Mouse (Mus musculus) thymus, postnatal 14 days (tissue): Measurements from ENCODE around the gene Rab31.
A peak's percentile ranks its signal among the peaks of the same experiment; 100 is the strongest.

Experiments
- DNase-seq: peaks from one replicate; pipeline ENCODE4 v3.0.0; 2021

Rab31 gene

DNA sequence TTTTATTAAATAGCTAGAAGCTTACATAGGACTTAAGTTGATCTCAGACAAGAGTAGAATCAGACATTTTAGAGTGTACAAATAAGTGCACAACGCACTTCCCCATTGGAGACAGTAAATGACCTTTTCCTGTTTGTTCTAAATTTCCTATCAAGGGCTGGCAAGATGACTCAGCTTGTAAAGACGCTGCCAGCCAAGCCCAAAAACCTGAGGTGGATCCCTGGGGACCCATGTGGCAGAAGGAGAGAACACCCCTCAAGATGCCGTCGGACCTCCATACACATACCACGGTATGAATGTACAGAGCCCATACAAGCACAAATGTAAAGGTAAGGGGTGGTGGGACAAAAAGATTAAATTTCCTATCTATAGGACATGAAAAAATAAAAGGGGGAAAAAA is 35.4 kb downstream of the Rab31 start:
- no peak for DNase-seq

DNA sequence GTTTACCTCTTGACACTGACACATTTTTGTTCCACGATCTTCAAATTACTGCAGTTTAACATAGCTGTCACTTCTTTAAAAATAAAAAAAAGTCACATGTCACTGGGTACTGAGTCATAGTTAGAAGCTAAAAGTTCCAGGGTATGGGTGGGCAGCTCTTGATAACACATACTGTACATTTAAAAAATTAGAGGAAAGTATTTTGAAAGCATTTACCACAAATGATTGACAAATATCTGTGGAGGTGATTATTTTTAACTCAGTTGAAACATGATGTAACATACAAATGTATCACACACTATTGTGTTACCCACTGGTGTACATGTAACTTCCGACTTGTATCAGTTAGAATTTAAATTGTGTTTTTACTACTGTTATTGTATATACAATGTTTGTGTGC is 37.5 kb downstream of the Rab31 start:
- no peak for DNase-seq

DNA sequence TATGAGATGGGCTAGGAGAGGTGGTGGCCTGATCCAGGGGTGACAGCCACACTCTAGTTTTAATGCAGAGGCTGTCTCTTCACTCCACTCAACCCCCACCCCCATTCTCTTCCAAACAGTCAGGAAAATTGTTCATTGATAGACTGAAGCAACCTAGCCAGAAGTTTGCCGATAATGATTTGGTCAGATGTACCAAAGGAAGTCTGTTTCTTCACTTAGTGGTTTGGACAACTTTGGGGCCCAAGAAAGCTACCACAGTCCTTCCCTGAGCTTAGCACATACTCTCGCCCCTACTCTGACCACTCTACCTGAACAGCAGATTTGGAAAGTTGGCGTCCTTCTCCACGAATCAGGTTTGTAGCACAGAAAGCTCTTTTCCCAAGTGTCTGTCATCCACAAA is 39.9 kb downstream of the Rab31 start:
- no peak for DNase-seq

DNA sequence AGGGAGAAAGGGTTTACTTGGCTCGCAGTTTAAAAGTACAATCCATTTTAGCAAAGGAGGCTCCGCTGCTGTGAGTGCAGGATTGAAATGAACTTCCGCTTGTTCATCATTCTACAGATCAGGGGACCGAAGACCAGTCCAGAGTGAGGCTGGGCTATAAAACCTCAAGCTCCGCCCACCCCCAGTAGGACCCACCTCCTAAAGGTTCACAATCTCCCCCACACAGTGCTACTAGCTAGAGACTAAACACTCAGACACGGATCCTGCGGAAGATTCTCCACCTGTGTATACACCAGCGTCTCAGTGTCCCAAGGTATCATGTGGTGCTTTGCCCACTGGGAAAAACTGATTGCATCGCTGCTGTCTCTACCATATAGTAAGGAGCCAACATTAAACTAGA is 40.8 kb downstream of the Rab31 start:
- DNase-seq: no peak

DNA sequence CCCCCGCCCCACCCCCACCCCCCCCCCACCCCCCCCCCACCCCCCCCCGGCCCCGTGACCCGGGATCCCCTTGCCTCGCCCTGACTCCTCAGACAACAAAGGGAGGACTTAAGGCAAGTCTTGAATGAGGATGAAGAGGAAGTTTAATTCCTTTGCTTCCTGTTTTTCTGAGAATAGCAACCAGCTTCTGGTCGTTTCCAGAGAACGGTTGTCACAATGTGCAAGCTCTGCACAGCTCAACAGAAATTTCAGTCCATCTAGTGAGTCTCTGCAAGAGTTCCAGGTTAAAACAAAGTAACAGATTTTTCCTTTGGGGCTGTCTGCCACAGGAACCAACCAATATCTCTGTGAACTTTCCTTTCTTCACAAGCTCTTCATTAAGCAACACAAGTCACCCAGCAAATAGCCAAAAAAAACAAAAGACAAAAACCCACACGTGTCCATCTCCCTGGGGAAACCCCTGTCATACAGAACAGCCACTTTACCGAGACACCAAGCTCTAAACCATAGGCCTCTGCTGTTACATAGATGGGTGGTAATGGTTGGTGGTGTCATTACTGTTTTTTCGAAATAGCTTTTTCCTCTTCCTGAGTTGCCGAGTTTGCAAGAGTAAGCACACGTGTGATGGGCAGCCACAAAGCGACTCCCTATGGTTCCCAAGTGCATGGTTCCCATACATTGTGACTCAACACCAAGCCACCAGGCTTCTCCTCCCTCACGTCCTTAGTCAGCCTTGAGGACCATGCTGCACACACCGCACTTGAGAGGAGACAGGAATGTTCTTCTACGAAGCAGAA is 42.4 kb downstream of the Rab31 start:
- DNase-seq: no peak

DNA sequence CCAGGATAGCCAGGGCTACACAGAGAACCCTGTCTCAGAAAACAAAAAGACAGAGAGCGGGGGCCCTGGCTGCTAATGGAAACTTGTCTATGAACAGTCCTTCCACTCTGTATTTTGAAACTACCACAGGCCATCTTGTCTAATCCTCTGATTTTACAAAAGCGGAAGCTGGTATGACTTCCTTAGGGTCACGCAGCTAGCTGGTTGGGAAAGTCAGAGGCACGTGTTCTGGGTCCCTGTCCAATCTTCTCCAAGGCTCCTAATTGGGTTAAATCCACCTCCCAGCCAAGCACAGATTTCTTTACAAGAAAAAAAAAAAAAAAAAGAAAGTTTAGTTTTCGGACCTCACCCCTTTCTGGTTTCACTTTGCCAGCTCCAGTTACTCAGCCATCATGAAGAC is 45.8 kb downstream of the Rab31 start:
- DNase-seq: no peak

DNA sequence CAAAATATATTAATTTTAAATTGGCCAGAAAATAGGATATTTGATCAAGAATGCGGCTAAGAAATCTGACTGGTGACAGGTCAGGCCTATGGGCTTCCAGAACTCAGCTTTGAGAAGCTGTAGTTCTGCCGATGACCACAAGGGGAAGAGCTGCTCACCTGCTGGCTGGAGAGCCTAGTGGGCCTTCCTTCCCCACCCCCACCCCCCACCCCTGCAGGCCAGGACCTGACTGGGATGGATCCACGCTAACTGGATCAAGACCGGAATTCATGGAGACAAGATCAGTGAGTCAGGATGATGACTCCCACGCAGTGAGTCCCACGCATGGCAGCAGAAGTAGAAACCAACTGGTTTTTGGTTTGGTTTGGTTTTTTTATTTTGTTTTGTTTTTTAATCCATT is 46.3 kb downstream of the Rab31 start:
- DNase-seq: peak; percentile 46

DNA sequence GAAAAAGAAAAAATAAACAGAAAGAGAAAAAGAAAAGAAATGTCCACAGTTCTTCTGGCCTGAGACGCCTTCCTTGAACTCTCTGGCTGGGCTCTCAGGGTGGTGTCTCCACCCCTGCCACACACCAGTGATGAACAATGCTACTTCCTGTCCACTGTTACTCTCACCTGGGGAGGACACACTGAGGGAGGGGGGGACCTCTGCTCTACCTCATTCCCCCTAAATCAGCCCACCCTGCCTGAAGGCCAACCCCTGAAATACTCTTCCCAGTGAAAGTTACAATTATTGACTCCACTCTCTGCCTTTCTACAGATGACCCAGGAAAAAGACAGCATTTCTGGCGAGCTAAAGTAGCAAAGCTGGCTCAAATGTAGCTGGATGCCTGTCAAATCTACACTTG is 46.7 kb downstream of the Rab31 start:
- DNase-seq: no peak

DNA sequence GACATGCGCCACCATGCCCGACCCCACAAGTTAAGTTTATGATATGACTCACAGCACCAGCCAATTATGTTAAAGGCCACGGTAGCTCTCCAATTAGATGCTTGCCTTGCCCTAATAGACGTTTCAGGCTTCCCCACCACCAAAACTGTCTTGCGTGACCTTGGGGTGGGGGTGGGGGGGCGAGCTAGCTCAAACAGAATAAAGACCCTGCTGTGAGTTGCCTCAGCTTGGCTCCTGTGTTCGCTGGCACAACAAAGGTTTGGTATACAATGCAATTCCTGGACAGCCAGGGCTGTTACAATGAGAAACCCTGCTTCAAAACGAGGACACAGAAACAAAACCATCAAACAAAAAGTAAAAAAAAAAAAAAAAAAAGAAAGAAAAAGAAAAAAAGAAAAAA is 47.2 kb downstream of the Rab31 start:
- no peak for DNase-seq

DNA sequence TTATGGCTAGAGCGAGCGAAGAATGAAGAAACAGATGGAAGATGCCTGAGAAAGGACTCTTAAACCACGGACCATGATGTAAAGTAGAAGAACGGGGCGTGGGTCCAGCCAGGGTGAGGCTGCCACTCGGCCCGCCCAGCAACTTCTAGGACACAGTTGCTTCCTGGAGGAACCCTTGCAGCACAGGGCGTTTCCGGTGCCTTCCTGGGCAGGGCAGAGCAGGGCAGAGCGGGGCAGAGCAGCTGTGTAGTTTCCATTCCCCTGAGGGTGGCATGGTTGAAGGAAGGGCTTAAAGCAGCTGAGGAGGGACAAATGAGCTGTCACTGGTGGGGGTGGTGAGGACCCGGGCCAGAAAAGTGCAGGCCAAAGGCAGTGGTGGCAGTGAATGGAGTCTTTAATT is 48.3 kb downstream of the Rab31 start:
- DNase-seq: peak; percentile 71

DNA sequence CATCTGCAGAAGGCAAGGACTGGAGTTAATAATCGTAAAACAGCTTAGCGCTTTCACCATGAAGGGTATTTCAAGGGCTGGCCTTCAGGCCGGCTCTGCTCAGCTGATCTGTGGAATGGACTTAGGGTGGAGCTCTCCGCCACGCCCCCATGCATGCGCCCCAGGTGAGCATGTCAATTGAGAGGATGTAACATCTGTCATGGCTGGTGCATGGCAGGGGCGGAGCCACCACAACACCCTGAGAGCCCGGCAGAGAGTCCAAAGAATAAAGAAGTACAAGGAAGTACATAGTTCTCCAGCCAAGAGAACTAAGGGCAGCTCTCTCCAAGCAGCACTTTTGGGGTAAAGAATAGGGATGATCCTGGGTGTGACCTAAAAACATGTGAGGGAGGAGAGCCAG is 48.9 kb downstream of the Rab31 start:
- DNase-seq: peak; percentile 47

DNA sequence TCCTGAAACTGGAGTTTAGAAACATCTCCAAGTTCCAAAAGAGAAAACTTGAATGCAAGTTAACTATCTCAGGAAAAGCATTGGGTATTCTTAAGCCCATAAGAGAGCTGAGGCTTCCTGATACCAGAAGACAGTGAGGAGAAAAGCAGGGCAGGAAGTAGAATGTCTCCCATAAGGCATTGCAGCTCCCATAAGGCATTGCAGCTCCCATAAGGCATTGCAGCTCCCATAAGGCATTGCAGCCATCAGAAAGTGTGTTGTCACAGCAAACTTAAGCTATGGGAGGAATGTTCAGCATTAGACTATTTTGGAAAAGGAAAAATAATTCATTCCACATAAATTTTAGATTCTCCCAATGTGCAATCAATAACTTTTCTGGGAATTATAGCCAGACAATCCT is 51.2 kb downstream of the Rab31 start:
- DNase-seq: no peak

DNA sequence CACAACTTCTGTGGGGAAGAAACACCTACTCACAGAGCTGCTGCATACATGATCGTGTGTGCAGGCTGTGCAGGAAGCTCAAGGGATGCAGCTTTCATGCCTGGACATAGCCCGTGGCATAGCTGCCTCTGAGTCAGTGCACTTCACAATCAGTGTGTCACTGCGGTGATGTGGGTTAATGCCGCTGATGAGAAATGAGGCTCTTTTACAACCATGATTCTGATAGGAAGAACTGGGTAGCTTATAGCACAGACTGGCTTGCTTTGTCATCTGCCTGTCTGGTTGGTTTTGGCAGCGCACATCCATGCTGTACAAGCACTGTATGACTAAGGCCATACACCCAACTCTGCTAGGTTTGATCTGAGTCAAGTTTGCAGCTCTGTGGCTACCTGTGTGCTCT is 52.7 kb downstream of the Rab31 start:
- no peak for DNase-seq

DNA sequence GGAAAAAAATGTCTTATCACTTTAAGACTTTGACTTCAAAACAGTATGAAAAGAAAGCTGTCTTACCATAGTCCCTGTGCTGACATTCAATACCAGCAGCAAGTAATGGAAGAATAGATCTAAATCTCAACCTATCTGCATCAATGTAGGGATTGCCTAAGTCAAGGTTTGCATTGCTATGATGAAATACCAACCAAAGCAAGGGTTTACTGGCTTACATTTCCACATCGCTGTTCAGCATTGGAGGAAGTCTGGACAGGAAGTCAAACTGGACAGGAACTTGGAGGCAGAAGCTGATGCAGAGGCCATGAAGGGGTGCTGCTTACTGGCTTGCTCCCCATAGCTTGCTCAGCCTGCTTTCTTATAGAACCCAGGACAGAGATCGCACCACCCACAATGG is 54.0 kb downstream of the Rab31 start:
- DNase-seq: no peak

DNA sequence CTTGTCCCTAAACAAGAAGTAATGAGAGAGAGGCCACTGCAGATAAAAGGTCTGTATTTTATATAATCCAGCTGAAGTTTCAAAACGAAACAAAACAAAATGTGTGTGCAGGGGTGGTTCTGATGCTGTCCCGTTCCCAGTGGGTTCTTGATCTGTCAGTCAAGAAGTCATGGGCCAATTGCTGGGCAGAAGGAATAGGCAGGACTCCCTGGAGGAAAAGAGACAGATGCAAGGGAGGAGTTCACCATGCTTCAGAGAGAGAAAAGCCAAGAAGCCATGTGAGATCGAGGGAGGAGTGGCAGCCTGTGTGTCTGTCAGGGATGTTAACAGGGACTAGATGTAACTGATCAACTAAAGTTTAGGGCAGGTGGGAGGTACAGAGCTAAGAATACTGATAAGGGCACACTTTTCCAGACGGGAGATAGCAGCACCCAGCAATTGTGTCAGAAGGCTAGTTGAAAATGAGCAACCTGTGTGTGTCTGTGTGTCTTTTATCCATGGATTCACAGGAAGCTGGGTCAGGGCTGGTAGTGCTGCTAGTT is 54.8 kb downstream of the Rab31 start:
- DNase-seq: no peak

DNA sequence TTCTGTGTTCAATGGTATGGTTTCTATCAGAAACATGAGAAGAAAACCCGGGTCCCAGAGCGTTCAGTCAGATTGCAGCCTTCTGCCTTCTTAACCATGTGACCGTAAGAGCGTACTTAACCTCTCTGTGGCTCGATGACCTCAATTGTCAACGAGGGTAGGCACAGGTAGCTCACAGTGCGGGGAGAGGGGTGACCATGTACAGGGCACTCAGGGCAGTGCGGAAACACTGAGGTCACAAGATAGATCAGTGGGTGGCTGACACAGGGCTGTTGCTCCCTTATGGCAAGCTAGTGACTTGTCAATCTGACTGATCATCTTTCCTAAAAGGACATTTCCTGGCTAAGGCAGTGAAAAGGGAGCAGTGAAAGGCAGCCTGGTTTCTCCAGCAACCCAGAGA is 58.5 kb downstream of the Rab31 start:
- no peak for DNase-seq

DNA sequence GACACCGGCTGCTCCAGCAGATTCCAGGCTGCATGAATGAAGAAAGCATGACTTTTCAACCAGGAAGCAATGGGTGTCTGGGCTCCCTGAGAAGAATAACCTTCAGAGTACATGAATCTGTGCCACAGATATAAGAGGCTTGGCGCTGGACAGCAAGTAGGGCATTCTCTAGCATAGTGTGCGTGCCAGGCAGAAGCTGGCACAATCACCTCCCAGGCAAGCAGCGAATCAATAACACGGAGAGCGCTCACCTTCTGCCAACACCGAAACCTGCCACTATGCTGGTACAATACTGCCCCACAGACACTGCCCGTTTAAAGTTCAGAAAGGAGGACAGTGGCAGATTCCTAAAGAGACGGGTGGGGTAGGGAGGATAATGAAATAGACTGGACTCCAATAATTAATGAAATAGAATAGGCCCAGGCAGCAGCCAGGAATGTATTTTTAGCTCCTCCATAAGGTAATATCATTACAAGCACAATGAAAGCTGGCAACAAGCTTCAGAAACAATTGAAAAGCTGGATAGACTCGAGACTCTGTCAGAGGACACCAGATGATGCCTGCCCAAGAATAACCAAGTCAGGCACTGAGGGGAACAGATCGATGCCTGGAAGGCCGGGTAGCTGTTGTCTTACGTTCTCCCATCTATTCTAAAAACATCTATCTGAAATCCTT is 59.6 kb downstream of the Rab31 start:
- no peak for DNase-seq

DNA sequence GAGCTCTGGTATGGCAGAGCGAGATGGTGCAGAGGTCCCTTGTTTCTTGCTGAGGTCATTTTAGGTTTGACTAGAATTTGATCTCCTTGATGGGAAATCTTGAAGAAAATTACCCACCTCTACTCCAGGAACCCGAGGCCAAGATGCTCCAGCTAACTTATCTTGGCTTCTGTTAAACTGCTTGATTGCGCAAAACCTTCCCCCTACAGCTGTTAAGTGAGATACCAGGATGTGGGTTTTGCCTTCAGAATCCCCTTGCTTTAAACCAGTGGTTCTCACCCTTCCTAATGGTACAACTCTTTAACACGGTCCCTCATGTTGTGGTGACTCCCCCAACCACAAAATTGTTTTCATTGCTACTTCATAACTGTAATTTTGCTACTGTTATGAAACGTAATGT is 60.8 kb downstream of the Rab31 start:
- DNase-seq: no peak

DNA sequence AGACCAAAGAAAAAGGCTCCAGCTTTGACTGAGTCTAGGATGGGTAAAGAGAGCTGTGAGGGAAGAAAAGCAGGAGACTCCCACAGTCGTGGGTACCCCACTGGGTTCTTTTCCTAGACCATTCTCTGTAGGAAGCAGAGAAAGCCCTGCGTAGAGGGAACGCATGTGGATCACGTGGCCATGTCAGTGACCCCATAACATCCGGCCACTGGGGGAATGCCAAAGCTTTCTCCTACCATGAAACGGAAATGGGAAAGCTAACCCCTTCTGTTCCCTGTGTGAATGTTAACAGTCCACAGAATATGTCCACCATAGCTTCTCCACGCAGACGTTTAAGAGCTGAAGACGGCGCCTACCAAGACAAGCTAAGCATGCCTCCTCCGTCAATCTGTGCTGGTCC is 62.0 kb downstream of the Rab31 start:
- no peak for DNase-seq

DNA sequence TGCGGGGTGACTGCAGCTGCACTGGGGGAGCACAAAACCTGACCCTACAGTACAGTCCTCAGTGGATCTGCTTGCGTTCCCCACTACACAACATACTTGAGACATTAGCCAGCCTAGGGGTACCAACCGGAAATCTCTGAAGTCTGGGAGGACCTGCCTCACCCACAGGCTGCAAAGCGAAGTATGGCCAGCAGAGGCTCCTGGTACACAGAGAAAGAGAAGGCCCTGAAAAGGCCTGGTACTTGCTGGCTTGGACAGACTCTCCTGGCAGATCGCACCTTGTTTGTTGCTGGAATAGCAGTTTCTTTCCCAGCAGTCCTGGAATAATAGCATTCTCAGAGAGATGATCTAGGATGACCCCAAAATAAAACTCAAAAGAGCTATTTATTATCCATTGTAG is 66.3 kb downstream of the Rab31 start:
- peak; percentile 75 for DNase-seq

DNA sequence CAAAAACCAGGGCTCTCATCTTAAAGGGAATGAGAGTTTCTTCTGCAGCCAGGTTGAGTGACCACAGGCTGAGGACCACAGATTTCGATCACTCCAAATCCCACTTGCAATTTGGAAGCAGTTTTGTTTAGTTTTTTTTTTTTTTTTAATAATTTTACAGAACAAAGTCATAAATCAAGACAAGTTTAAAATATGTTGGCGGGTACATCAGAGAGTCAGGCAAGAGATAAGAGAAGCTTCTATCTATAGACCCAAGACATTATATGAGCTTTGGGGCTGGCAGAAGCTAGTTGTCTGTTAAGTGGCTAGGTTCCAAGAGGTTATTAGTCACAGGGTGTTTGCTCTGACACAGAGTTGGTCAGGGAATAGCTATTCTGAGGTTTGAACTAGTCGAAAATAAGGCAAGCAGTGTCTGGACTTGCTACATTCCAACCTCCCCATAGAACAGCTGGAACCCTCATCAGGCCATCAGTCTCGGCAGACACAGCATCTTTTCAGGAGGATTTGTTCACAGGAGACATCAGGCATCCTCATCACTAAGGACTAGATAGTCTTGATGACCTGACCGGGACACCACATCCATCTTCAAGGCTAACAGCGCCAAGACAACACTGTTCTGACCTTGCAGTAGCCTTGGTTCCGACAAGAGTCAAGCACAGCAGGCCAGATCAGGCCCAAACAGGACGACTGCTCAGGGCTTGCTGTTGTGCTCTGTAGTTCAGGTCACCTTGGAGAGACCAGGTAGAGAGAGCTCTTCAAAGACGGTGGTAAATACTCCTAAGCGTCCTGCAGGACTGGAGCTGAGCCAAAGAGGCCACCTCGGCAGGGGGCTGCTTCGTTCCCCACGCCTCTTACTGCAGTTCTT is 68.8 kb downstream of the Rab31 start:
- no peak for DNase-seq

DNA sequence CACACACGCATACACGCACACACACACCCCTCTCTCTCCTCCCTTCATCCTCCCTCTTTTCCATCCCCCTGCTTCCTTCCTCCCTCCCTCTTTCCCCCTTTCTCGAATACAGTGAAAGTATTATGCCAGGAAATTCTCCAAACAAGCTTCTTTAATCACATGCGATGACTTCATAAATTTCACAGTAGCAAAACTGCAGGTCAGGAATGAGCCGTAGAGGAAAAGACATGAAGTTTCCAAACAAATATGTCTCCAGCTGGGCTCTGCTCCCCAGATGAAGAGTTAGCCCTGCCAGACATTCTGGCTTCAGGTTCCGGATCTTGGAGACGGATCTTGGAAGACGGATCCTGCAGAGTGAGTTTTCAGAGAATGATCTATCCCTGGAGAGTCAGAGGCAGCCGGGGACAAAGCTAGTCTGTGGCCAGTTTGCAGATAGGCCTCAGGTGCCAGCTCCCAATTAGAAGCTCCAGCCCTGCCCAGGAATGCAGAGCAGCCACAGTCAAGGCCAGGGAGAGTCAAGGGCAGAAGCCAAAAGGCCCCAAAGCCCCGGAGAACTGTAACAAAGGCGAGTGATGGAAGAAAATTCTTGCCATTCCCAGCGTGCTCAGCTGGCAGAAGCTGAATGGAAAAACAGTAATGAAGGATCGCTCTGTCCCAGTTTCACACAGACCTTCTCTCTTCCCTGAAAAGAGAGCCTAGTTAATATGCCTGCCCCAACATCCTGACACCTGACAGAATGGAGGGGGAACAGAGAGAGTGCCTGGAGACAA is 70.6 kb downstream of the Rab31 start:
- DNase-seq: no peak

DNA sequence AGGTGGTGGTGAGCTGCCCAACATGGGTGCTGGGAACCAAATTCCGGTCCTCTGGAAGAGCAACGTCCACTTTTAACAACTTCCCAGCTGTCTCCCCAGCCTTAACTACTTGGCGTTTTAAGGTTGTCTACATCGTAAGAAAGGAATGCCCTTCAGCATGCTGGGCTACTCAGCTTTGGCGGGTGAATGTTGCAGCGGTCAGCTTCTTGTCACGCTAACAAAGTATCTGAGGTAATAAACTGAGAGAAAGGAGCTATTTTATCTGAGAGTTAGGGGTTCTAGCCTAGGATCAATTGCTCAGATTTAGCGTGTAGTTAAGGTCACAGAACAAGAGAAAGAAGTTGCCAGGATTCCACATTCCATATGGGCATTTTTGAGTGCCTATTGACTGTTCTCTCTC is 71.2 kb downstream of the Rab31 start:
- no peak for DNase-seq
